Mouse (Mus musculus): ENCODE measurements at regions not wholly inside any gene's neighbourhood (a gene's known extent, or its start where the extent isn't known, plus 50 kb on each side); places are given as distances from the start of the nearest gene placed in this dataset.
A peak's percentile ranks its signal among the peaks of the same experiment; 100 is the strongest.

- no peaks in the 10 kb centered on the region for H3K27me3 ChIP-seq (ENCODE audit: control insufficient read depth, insufficient read depth, low read length, poor library complexity, severe bottlenecking)
- no peak for DNase-seq (ENCODE audit: low read depth, low spot score)
- no peaks in the 10 kb centered on the region for H3K36me3 ChIP-seq (ENCODE audit: control insufficient read depth, insufficient read depth, low read length, poor library complexity, severe bottlenecking)
Measured at GRCm38 (mm10) chr15:61588956-61589355, 666.1 kb upstream of the A1bg start.

- no peaks in the 10 kb centered on the region for H3K27me3 ChIP-seq (ENCODE audit: control insufficient read depth, insufficient read depth, low read length, poor library complexity, severe bottlenecking)
- DNase-seq (ENCODE audit: low read depth, low spot score) = no peak
Measured at GRCm38 (mm10) chr15:61582335-61582734, 659.5 kb upstream of the A1bg start.

GRCm38 (mm10) chr15:61563347-61563746 lies 640.5 kb upstream of the A1bg start:
- DNase-seq (ENCODE audit: low read depth, low spot score) = no peak
- H3K27me3 ChIP-seq (ENCODE audit: control insufficient read depth, insufficient read depth, low read length, poor library complexity, severe bottlenecking) = no peaks in the 10 kb centered on the region
- no peaks in the 10 kb centered on the region for H3K36me3 ChIP-seq (ENCODE audit: control insufficient read depth, insufficient read depth, low read length, poor library complexity, severe bottlenecking)

More at GRCm38 (mm10) chr15:61582335-61582734, 659.5 kb upstream of the A1bg start:
- H3K36me3 ChIP-seq (ENCODE audit: control insufficient read depth, insufficient read depth, low read length, poor library complexity, severe bottlenecking) = no peaks in the 10 kb centered on the region

GRCm38 (mm10) chr15:61562252-61562651 lies 639.4 kb upstream of the A1bg start:
- Histone ChIP-seq H3K27me3 (ENCODE audit: control insufficient read depth, insufficient read depth, low read length, poor library complexity, severe bottlenecking) (no peaks in the 10 kb centered on the region), H3K36me3 (ENCODE audit: control insufficient read depth, insufficient read depth, low read length, poor library complexity, severe bottlenecking) (no peaks in the 10 kb centered on the region)
- no peak for DNase-seq (ENCODE audit: low read depth, low spot score)

- DNase-seq (ENCODE audit: low read depth, low spot score) = no peak
- H3K36me3 ChIP-seq (ENCODE audit: control insufficient read depth, insufficient read depth, low read length, poor library complexity, severe bottlenecking) = no peaks in the 10 kb centered on the region
- no peaks in the 10 kb centered on the region for H3K27me3 ChIP-seq (ENCODE audit: control insufficient read depth, insufficient read depth, low read length, poor library complexity, severe bottlenecking)
Measured at GRCm38 (mm10) chr15:61553908-61554307, 631.1 kb upstream of the A1bg start.

GRCm38 (mm10) chr15:61553081-61553680 lies 630.4 kb upstream of the A1bg start:
- Histone ChIP-seq H3K36me3 (ENCODE audit: control insufficient read depth, insufficient read depth, low read length, poor library complexity, severe bottlenecking) (no peaks in the 10 kb centered on the region), H3K27me3 (ENCODE audit: control insufficient read depth, insufficient read depth, low read length, poor library complexity, severe bottlenecking) (no peaks in the 10 kb centered on the region)
- DNase-seq (ENCODE audit: low read depth, low spot score) = no peak

- DNase-seq (ENCODE audit: low read depth, low spot score) = no peak
- Histone ChIP-seq H3K27me3 (ENCODE audit: control insufficient read depth, insufficient read depth, low read length, poor library complexity, severe bottlenecking) (no peaks in the 10 kb centered on the region), H3K36me3 (ENCODE audit: control insufficient read depth, insufficient read depth, low read length, poor library complexity, severe bottlenecking) (no peaks in the 10 kb centered on the region)
Measured at GRCm38 (mm10) chr15:61551206-61551605, 628.4 kb upstream of the A1bg start.

- Histone ChIP-seq H3K27me3 (ENCODE audit: control insufficient read depth, insufficient read depth, low read length, poor library complexity, severe bottlenecking) (no peaks in the 10 kb centered on the region), H3K36me3 (ENCODE audit: control insufficient read depth, insufficient read depth, low read length, poor library complexity, severe bottlenecking) (no peaks in the 10 kb centered on the region)
- peak; percentile 42 for DNase-seq (ENCODE audit: low read depth, low spot score)
Measured at GRCm38 (mm10) chr15:61548400-61548799, 625.6 kb upstream of the A1bg start.

- DNase-seq (ENCODE audit: low read depth, low spot score) = peak; percentile 88
Measured at GRCm38 (mm10) chr15:61546608-61547007, 623.8 kb upstream of the A1bg start.

GRCm38 (mm10) chr15:61544074-61544473 lies 621.3 kb upstream of the A1bg start:
- no peaks in the 10 kb centered on the region for H3K27me3 ChIP-seq (ENCODE audit: control insufficient read depth, insufficient read depth, low read length, poor library complexity, severe bottlenecking)
- no peaks in the 10 kb centered on the region for H3K36me3 ChIP-seq (ENCODE audit: control insufficient read depth, insufficient read depth, low read length, poor library complexity, severe bottlenecking)
- DNase-seq (ENCODE audit: low read depth, low spot score) = no peak

More at GRCm38 (mm10) chr15:61546608-61547007, 623.8 kb upstream of the A1bg start:
- Histone ChIP-seq H3K27me3 (ENCODE audit: control insufficient read depth, insufficient read depth, low read length, poor library complexity, severe bottlenecking) (no peaks in the 10 kb centered on the region), H3K36me3 (ENCODE audit: control insufficient read depth, insufficient read depth, low read length, poor library complexity, severe bottlenecking) (no peaks in the 10 kb centered on the region)

GRCm38 (mm10) chr15:61541643-61542042 lies 618.8 kb upstream of the A1bg start:
- H3K27me3 ChIP-seq (ENCODE audit: control insufficient read depth, insufficient read depth, low read length, poor library complexity, severe bottlenecking) = no peaks in the 10 kb centered on the region
- no peaks in the 10 kb centered on the region for H3K36me3 ChIP-seq (ENCODE audit: control insufficient read depth, insufficient read depth, low read length, poor library complexity, severe bottlenecking)
- DNase-seq (ENCODE audit: low read depth, low spot score) = no peak

- Histone ChIP-seq H3K36me3 (ENCODE audit: control insufficient read depth, insufficient read depth, low read length, poor library complexity, severe bottlenecking) (no peaks in the 10 kb centered on the region), H3K27me3 (ENCODE audit: control insufficient read depth, insufficient read depth, low read length, poor library complexity, severe bottlenecking) (no peaks in the 10 kb centered on the region)
- DNase-seq (ENCODE audit: low read depth, low spot score) = peak; percentile 93
Measured at GRCm38 (mm10) chr15:61540753-61541421, 618.1 kb upstream of the A1bg start.

- Histone ChIP-seq H3K27me3 (ENCODE audit: control insufficient read depth, insufficient read depth, low read length, poor library complexity, severe bottlenecking) (no peaks in the 10 kb centered on the region), H3K36me3 (ENCODE audit: control insufficient read depth, insufficient read depth, low read length, poor library complexity, severe bottlenecking) (no peaks in the 10 kb centered on the region)
- peak; percentile 73 for DNase-seq (ENCODE audit: low read depth, low spot score)
Measured at GRCm38 (mm10) chr15:61538930-61539329, 616.1 kb upstream of the A1bg start.

GRCm38 (mm10) chr15:61538169-61538755 lies 615.5 kb upstream of the A1bg start:
- peak; percentile 20 for DNase-seq (ENCODE audit: low read depth, low spot score)
- Histone ChIP-seq H3K36me3 (ENCODE audit: control insufficient read depth, insufficient read depth, low read length, poor library complexity, severe bottlenecking) (no peaks in the 10 kb centered on the region), H3K27me3 (ENCODE audit: control insufficient read depth, insufficient read depth, low read length, poor library complexity, severe bottlenecking) (no peaks in the 10 kb centered on the region)

GRCm38 (mm10) chr15:61536332-61536716 lies 613.5 kb upstream of the A1bg start:
- H3K27me3 ChIP-seq (ENCODE audit: control insufficient read depth, insufficient read depth, low read length, poor library complexity, severe bottlenecking) = no peaks in the 10 kb centered on the region
- no peaks in the 10 kb centered on the region for H3K36me3 ChIP-seq (ENCODE audit: control insufficient read depth, insufficient read depth, low read length, poor library complexity, severe bottlenecking)
- DNase-seq (ENCODE audit: low read depth, low spot score) = no peak

All from splenic B cell, adult 2 months (primary cell).